Mouse (Mus musculus): ENCODE measurements around the gene Thbs1.

DNA sequence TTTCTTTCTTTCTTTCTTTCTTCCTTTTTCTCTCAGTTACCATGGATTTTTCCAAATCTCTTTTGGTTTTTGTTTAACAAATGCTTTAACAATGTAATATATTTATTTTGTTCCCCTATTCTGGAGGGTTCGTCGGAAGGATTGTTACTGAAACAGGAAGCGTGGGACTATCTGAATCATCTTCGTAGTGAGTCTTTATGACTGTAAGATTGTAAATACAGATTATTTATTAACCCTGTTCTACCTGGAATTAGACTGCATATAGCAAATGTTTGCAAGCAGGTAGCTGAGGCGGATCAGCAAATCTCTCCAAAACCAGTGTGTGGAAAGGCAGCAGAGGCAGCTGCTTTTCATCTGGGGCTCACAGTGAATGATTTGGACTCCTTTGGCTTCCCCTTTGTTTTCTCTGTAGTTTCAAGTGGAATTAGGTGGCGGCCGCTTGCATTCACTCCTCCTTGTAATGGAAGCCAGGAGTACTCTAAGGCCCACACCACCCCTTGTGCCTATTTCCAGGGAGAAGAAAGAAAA, 14.3 kb downstream of the Thbs1 start:
- no peak for TF ChIP-seq CTCF (IDR thresholded peaks at IDR 0.05; ENCODE audit: extremely low read depth, insufficient read depth, insufficient read length, insufficient replicate concordance)
- no peak for TF ChIP-seq POLR2A (IDR thresholded peaks at IDR 0.05; ENCODE audit: low read depth, low read length)

Measured in spleen, adult 2 months (tissue).